Mouse (Mus musculus) heart, postnatal 36 days (tissue): ENCODE data around the gene Grn. TPM values are rescaled to one million over a fixed set of nuclear protein-coding genes. Genes with fewer than 3 reads are reported as not detected.

ENCODE experiments used
- DNase-seq, 2 experiments: peaks; one replicate each; pipeline ENCODE4 v3.0.0; 2021 to 2022
- intact Hi-C: fragments of 180-260 bp; cut with DNase I; formaldehyde crosslinking; loops from one replicate; pipeline ENCODE4 v1.15.1; 2025
- microRNA-seq, 2 experiments: library from miRNA; unstranded; fragments of <30 nt; microRNA quantifications; one replicate each; pipeline ENCODE4 v1.2.0; 2021; ENCODE audit warnings: borderline number of aligned reads in 2 of 2
- total RNA-seq, 2 experiments: library from RNA; stranded (reverse); gene quantifications; 2 replicates each; pipeline ENCODE4 v1.2.3; 2021

Gene Grn
- total RNA-seq, 2 experiments from 2014 or later: 113 to 122 TPM

DNA sequence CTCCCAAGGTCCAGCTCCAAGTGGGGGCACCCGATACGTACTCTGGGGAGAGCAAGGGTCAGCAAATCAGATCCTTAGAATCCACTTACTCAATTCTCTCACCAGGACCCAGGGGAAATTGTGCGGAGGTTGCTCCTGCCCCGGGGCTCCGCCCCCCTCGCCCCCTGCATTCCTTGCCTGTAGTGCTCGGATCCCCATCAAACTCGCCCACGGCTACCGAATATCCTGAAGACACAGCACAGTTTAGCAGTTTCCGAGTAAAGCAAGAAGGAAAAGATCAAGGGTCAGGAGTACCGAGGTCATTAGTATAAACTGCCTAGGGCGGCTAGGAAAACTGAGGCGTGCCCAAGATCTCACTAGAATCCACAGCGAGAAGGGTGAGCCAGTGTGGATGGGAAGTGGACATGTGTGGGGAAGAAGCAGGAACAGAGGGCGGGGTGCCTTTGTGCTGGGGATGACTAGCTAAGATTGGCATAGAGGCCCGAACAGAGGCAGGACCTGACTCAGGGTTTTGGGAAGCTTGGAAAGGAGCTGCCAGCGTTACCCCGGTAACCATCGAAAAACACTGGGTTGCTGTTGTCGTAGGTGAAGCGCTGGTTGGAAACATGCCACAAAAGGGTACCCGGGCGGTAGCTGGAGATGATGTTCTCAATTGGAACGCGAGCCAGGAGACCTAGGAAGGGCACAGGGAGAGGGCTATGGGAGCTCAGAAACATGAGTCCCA is 35.8 kb downstream of the Grn start:
- peak; percentile 61 to 64 for DNase-seq
- intact Hi-C loops: no loop called here

DNA sequence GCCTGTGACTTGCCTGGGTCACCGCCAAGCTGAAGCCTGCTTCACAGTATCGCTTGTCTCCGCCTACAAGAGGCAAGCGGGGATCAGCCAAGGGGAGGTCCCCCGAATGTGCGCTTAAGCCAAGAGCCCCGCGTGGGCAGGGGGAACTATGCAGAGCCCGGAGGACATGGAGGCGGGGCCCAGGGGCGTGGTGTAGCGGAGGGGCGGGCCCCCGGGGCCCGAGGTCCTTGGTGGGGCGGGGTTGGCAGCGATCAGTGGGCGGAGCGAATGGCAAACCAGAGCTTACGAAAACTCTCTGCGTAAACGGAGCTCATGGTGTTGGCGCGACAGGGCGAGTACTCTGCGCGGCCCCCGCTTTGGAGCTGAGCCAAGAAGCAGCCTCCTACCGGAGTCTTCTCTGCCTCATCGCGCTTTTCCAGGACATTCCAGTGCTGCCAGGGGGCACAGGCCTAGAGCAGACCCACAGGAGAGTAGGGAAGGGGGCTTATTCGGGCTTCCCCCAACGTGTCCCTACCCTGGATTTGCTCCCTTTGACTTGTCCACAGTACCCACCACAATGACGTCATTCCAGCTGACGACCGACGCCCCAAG is 37.0 kb downstream of the Grn start:
- DNase-seq: peak; percentile 99
- intact Hi-C loops: no loop called here

DNA sequence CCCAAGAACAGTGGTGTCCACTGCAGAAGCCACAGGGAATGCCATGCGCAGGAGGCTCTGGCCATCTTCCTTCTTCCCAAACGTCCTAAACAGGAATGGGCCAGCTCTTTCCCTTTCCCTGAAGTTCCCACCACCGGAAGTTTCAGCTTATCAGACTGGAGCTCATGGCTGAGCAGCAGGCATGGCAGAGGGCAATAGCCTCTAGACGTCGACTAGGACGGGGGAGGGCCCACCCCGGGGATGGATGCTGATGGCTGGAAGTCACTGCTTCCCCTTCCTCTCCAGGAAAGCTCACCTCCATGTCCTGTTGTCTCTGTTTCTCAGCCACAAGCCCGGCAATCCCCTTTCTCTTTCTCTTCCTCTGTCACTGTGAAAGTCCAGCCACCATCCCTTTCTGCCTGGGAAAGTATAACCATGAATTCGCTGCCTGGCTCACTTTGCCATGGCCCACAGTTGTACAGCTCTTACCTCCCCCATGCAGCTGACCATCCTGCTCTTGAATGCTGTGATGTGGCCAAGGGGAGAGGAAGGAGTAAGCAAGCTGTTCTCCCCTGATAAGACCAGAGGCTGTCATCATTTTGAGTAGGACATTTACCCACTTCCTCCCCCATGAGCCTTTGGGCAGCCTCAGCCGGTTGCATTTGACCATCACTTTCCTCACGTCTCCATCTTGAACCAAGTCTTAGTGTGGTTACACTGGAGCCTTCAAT is 39.7 kb downstream of the Grn start, which contains the start of gene Itga2b:
Gene Itga2b, minus strand, starts transcription at position 475 of the 710 bp plus-strand sequence.
- DNase-seq: no peak
- intact Hi-C loops: no loop called here

DNA sequence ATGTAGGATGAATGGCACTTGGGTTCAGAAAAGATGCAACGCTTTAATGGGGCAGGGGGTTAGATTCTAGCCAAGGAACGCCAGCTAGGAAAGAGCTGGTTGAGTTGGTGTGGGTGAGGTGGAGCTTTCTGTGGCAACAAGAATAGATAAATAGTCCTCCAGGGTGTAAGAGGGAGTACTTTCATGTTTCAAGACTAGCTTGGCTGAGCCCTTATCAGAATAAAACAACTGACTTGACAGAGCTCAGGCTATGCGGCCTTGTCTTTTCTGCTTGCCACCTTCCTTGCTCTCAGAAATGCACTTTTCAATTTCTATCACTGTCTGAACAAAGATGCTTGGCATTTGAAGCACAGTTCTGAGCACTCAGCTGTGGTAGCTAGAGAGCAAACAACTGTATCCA is 44.9 kb downstream of the Grn start:
- DNase-seq: no peak
- intact Hi-C loops: no loop called here

DNA sequence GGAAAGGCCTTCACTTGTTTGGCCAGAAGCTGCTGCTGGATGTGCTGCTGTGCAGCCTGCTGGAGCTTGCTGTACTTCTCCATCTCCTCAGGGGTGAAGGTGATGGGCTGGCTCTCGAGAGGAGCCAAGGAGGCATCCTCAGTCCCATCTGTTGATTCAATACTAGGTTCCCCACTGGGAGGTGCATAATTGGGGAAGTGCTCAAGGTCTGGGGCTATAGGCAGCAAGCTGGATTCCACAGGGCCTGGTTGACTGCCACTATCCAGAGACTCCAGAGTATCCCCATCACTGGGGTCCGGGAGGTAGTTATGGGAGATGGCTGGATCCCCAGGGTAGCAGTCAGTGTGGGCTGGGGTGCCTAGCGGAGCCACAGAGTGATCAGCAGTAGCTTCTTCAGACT is 48.6 kb downstream of the Grn start:
- no peak for DNase-seq
- intact Hi-C loops: no loop called here

DNA sequence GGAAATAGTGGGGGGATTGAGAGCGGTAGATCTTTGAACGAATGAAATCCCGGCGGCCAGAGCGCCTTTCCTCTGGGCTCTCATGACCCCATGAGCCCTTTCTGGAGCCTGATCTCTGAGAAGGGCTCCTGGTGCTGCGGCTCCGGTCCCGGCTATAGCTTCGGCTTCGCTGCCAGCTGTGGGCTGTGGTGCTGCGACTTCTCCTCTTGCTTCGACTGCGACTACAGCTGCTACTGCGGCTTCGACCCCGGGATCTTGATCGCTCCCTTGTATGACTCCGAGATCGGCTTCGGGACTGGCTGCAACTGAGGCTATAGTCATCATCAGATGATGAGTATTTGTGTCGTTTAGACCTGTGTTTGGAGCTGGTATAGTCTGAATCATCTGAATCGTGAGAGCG is 49.5 kb downstream of the Grn start:
- DNase-seq: no peak
- intact Hi-C loops: no loop called here

DNA sequence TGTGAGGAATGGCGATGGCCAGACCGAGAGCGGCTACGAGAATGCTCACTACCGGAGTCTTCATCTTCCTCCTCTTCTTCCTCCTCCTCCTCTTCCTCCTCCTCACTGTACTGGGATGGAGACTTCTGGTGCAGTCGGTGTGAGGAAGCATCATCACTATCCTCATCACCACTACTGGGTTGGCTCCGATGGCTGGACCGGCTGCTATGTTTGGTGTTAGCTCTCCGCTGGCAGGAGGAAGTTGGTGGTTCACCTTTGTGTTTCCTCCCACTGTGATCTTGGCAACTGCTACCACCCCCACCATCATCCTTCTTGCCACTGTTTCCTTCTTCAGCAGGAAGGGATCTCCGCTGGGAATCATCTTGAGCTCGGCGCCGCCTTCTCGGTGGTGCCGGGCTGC is 50.0 kb downstream of the Grn start:
- no peak for DNase-seq
- intact Hi-C loops: no loop called here

DNA sequence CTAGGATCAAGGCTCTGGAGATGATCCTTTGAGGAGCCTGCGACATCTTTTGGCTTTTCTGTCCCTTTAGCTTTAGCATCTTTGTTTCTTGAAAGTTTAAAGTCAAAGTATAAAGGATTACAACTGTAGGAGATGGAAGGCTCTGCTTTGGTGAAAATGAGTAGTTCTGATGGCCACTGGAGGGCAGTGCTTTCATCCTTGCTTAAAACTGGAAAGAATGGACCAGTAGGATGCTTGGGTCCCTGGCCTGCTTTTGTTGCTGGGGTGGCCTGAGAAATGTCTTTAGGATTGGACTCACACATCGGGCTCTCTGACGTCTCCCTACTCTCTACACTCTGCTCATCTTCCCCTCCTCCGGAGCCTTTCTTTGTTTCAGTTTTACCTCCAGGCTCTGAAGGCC is 50.8 kb downstream of the Grn start:
- no peak for DNase-seq

DNA sequence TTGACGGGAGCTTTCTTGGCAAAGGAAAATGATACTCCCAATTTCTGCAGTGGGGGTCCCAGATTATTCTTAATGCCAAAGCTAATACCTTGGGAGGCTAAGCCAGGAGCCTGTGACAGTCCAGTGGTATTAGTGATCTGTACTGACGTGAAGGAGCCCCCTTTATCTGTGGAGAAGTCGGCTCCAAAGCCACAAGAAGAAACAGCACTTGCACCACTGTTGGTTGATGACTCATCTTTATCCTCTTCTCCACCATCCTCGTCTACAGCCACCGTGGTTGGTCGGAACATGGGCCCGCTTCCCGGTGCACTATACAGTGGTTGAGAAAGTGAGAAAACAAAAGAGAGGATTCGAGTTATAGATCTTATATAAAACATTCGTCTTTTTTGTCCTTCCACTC is 51.7 kb downstream of the Grn start:
- intact Hi-C loops: no loop called here
- DNase-seq: no peak

More for the DNA sequence above, 50.8 kb downstream of the Grn start:
- intact Hi-C loops: no loop called here

Small RNA genes lying within 50 kb of the gene (microRNA-seq; reads per million reads assigned to microRNA genes)
- gene Mir6930: 0 reads per million in 2 experiments

Other genes with a start within 250 kb of the Grn start
- gene Lsm12, start 245.0 kb upstream of the Grn start, total RNA-seq: 10 to 100 TPM; 44.7 to 52.6 TPM
- gene G6pc3, start 240.7 kb upstream of the Grn start, total RNA-seq: 10 to 100 TPM; 45.1 to 47.3 TPM
- 100 to 1,000 TPM; 141 to 143 TPM for gene Hdac5, start 200.1 kb upstream of the Grn start, total RNA-seq
- under 1 TPM; 0.14 to 0.25 TPM for gene BC030867, start 181.4 kb upstream of the Grn start, total RNA-seq
- 1 to 10 TPM in 1 of 2 experiments, under 1 TPM in 1; 0.73 to 1.1 TPM for gene Asb16, start 161.6 kb upstream of the Grn start, total RNA-seq
- gene Tmub2, start 145.4 kb upstream of the Grn start, total RNA-seq: 10 to 100 TPM; 25.2 to 26.7 TPM
- gene Atxn7l3, start 133.7 kb upstream of the Grn start, total RNA-seq: 10 to 100 TPM; 22.9 to 24.2 TPM
- gene Ubtf, start 110.6 kb upstream of the Grn start, total RNA-seq: 10 to 100 TPM; 57.2 to 60.4 TPM
- gene Slc4a1, start 64.1 kb upstream of the Grn start, total RNA-seq: 1 to 10 TPM; 2.1 to 7.8 TPM
- gene Rundc3a, start 36.9 kb upstream of the Grn start, total RNA-seq: under 1 TPM in 1 of 2 experiments, not detected in 1; 0.19 TPM
- 100 to 1,000 TPM; 174 to 183 TPM for gene Slc25a39, start 22.4 kb upstream of the Grn start, total RNA-seq
- 1 to 10 TPM; 4.3 to 5.2 TPM for gene Fam171a2, start 17.4 kb downstream of the Grn start, total RNA-seq
- 1 to 10 TPM; 3.1 to 3.8 TPM for gene Itga2b, start 39.8 kb downstream of the Grn start, total RNA-seq
- gene Gpatch8, start 126.1 kb downstream of the Grn start, total RNA-seq: 10 to 100 TPM; 18.0 to 21.9 TPM
- gene Gm11627, start 149.1 kb downstream of the Grn start, total RNA-seq: 1 to 10 TPM; 1.4 to 1.5 TPM
- gene Fzd2, start 174.1 kb downstream of the Grn start, total RNA-seq: 1 to 10 TPM; 3.1 to 5.4 TPM
- gene Meioc, start 233.4 kb downstream of the Grn start, total RNA-seq: not detected